Mouse (Mus musculus) cerebellum, adult 9-11 months (tissue): ENCODE data around the gene Platr17.

Experiments
- DNase-seq: peaks from one replicate; pipeline ENCODE4 v3.0.0; 2022

Gene Platr17

DNA sequence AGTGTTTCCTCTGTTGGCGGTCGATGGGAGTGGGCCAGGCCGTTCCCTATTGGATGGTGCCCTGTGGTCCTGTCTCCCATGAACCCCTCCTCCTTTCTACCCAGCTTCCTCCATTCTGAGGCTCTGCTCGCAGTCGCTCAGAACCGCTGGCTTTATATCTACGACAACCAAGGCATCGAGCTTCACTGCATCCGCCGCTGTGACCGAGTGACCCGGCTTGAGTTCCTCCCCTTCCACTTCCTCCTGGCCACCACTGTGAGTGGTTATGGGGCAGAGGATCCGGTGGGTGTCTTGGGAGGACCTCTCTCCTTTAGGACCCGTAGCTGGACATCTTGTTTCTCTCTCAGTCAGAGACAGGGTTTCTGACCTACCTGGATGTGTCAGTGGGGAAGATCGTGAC, 38.5 kb downstream of the Platr17 start:
- no peak for DNase-seq

- DNase-seq, result no peak
Measured at GRCm38 (mm10) chr17:33947430-33948089, 42.6 kb downstream of the Platr17 start.

GRCm38 (mm10) chr17:33948090-33948904, 43.4 kb downstream of the Platr17 start:
- no peak for DNase-seq

DNA sequence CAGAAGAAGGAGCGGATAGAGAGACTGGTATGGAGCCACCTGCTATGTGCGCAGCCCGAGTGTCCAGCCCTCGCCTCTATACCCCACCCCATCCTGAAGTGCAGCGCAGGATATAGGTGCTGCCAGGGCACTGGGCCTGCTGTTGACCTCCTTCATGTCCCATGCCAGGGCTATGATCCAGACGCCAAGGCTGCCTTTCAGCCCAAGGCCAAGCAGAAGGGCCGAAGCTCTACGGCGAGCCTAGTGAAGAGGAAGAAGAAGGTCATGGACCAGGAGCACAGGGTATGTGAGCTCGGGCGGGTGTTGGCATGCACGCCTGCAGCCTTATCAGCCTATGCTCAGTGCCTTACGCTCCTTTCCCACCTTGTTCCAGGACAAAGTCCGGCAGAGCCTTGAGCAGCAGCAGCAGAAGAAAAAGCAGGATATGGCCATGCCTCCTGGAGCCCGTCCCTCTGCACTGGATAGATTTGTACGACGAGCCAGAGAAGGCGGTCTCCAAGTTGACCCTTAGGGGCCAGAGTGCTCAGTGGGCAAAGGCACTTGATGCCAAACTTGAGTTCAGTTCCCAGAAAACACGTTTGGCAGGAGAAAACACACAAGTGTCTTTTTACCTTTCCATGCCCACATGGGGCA, 44.1 kb downstream of the Platr17 start:
- no peak for DNase-seq

GRCm38 (mm10) chr17:33950131-33950625, 45.2 kb downstream of the Platr17 start:
- peak; percentile 42 for DNase-seq

DNA sequence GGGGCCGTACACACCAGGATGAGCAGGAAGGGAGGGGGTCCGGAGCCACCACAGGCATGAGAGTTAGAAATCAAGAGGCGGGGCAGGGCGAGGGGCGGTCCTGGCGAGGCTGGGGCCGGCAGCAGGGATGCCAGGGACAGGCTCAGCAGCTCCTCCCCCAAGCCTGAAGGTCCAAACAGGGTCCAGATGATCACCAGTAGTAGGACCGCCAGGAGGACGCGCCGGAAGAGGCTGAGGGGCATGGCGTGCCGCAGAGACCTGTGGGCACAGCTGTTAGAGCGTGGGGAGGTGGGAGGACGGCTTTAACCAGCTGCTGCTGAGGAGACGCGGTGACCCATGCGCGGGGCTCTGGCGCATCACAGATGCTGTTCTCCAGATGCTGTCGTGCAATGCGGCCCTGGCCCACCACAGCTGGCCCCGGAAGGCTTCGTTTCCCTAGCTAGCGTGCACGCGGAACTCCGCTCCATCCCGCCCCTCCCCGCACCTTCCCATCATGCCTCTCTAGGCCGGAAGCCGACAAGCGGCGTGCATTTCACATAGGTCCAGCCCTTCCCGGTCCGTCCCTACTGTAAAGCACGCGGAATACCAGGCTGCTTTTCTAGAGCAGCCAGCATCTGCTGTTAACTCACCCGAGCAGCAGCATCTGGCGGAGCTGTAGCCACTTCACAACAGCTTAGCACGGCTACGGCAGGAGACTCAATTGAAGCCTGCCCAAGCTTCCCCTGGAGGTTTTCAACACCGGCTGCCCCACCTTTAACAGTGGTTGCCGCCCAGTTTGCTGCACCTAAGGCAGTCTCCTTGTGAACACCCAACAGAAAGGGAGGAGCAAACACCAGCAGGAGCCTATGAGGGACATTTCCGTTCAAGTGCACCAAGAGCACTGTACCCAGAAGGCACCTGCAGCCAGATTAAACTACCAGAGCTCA, 46.3 kb downstream of the Platr17 start, which contains the start of gene B3galt4:
B3galt4 (minus strand) TSS at position 468 of the 926 bp plus-strand sequence.
- peak; percentile 76 for DNase-seq

DNA sequence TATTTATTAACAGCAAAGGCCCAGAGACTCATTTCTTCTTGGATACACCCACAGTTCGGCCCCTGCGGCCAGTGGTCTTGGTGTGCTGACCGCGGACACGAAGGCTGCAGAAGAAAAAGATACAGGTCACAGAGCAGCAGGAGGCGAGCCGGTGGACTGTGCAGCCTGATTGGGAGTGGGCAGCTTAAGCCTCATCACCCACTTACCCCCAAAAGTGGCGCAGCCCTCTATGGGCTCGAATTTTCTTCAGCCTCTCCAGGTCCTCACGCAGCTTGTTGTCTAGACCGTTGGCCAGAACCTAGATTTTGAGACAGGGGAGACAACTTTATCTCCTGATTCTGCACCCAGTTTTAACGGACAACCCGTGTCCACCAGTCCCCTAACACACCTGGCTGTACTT, 47.1 kb downstream of the Platr17 start:
- peak; percentile 43 for DNase-seq

GRCm38 (mm10) chr17:33952879-33953278, 47.9 kb downstream of the Platr17 start:
- DNase-seq, result peak; percentile 22

GRCm38 (mm10) chr17:33953310-33953709, 48.4 kb downstream of the Platr17 start:
- peak; percentile 15 for DNase-seq

GRCm38 (mm10) chr17:33953961-33954565, 49.1 kb downstream of the Platr17 start:
- peak; percentile 59 for DNase-seq

DNA sequence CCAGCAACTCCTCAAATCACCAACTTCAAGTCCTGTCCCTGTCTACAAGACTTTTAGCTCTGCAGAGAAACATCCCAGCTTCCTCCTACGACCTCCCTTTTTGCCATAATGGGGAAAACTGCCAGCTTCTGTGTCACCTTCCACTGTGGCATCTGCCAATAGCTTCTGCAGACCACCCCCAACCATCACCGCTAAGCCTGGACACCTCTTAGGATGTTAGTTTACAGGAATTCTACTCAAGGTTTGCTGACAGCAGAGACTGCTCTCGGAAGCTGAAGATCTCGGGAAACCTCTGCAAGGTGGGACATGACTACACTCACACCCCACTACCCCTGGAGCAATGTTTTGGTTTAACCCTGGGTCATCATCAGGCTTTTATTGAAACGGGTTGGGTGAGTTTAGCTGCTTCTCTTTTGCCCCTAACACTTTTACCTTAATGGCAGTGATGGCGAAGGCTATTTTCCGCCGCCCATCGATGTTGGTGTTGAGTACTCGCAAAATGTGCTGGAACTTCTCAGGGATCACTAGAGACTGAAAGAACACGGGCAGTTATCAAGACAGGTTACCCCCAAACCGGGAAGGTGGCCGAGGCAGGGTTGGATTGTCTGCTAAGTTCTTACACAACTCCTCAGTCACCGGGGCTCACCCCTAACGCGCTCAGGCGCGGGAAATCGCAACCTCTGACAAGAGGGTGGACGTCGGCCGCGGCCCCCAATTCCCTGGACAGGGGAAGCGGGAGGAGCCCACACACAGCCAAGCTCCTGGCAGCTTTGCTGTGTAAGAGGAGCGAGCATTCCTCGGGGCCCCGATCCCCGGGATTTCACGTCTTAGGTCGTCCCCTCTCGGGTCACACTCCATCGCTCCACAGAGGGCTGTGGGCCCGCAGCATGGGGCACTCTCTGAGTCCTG, 50.0 kb downstream of the Platr17 start:
- DNase-seq, result peak; percentile 58

DNA sequence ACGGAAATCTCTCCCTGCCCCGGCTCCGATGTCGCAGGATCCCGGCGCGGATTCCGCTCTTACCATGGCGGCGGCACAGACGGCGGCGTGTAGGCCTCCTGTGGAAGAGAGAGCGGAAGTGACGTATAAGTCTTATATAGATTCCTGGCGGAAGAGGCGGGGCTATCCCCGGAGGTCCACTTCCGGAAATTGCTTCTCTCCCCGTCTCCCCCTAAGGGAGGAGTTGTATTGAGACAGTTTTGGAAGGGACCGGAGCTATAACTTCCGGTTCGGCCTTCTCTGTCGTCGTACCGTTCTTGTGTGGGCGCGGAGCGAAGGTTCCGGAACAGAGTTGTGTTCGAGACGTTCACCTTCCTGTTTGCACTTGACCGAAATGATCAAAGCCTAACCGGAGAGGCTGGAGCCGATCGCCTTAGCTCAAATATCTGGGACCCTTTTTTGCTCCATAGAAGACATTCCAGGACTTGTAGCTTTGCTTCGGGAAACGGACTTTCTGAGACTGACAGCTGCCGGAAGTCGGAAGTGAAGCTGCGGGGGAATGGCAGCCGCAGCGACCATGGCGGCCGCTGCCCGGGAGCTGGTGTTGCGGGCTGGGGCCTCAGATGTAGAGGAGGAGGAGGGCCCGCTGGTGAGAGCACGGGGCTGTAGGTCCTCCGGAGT, 50.8 kb downstream of the Platr17 start, which contains the start of the genes Vps52 and Rps18:
Vps52 (plus strand) TSS at position 258 of the 660 bp plus-strand sequence.
Rps18 (minus strand) TSS at position 447 of the 660 bp plus-strand sequence.
- peak; percentile 99 for DNase-seq
